Mouse (Mus musculus): ENCODE results near the gene Gm10277.

GRCm38 (mm10) chr11:77777436-77777835, 10.1 kb downstream of the Gm10277 start:
- no peak for TF ChIP-seq CTCF (IDR thresholded peaks at IDR 0.05; ENCODE audit: low read depth, low read length)
- TF ChIP-seq POLR2A (IDR thresholded peaks at IDR 0.05; ENCODE audit: extremely low read depth, insufficient read depth, low read length), result no peak
